In genomic region chr4:135949475-135949874, GRCm38 (mm10) we compare ENCODE assay signal across 9 mouse cellular contexts. TPM values are rescaled to one million over a fixed set of nuclear protein-coding genes. Genes with fewer than 3 reads are reported as not detected.
DNase-seq lines count a peak whose midpoint lies in the region; ATAC-seq lines count a peak whose summit lies in the region.
"Had no signal": no experiment of that assay in that cellular context is flagged by ENCODE, and none has a peak within 500 bp of the region (broad histone marks: within the 10 kb centered on the region; RNA-seq: fewer than 3 reads in every experiment).

No protein-coding gene starts in this region.

- DNase-seq in heart, adult 8-10 months (ENCODE audit: low spot score): peak; percentile 49
- DNase-seq in heart, adult 9 months (ENCODE audit: low spot score in 2 of 2): no peak
- peak; percentile 56 for DNase-seq in retina, postnatal 1 day
- no peak for DNase-seq in retina, embryonic 14.5 days (ENCODE audit: low spot score)
- DNase-seq in kidney, postnatal 36 days: peak; percentile 54 to 68
- DNase-seq in right cerebral cortex, postnatal 4 days: no peak
- DNase-seq in cerebellum, adult 9-10 months: no peak
- DNase-seq: gastrocnemius, postnatal 10 days had no signal

- ATAC-seq in erythroblast, adult 5-6 weeks (replicated peaks; ENCODE audit: low FRiP score, poor library complexity, severe bottlenecking): no peak

RNA-seq across cellular contexts. Expression of gene Hmgcl, which starts 3.2 kb away (rescaled TPM):
- 10 to 100 TPM; 83.3 to 91.3 (median 85.0) TPM for total RNA-seq in heart, adult 8-10 months (2022)
- 17.3 and 45.4 TPM in 2 replicates for total RNA-seq in erythroblast, adult 5-6 weeks (2015; ENCODE audit: low replicate concordance)
- 15.6 and 15.8 TPM in 2 replicates for total RNA-seq in erythroblast, adult 5-6 weeks (2017; ENCODE audit: low replicate concordance)

RNA-seq across cellular contexts. Expression of gene Gale, which starts 14.1 kb away (rescaled TPM):
- total RNA-seq in heart, adult 8-10 months (2022): 1 to 10 TPM; 1.2 to 3.2 (median 1.6) TPM
- 2.3 and 7.9 TPM in 2 replicates for total RNA-seq in erythroblast, adult 5-6 weeks (2015; ENCODE audit: low replicate concordance)
- total RNA-seq in erythroblast, adult 5-6 weeks (2017; ENCODE audit: low replicate concordance): 2.3 and 4.2 TPM in 2 replicates

RNA-seq across cellular contexts. Expression of gene Lypla2, which starts 23.0 kb away (rescaled TPM):
- total RNA-seq in heart, adult 8-10 months (2022): 10 to 100 TPM; 32.5 to 38.4 (median 35.9) TPM
- 14.6 and 25.2 TPM in 2 replicates for total RNA-seq in erythroblast, adult 5-6 weeks (2015; ENCODE audit: low replicate concordance)
- 4.5 and 6.1 TPM in 2 replicates for total RNA-seq in erythroblast, adult 5-6 weeks (2017; ENCODE audit: low replicate concordance)

RNA-seq across cellular contexts. Expression of gene Fuca1, which starts 28.9 kb away (rescaled TPM):
- total RNA-seq in heart, adult 8-10 months (2022): 10 to 100 TPM; 29.8 to 40.8 (median 34.6) TPM
- 9.2 and 15.2 TPM in 2 replicates for total RNA-seq in erythroblast, adult 5-6 weeks (2015; ENCODE audit: low replicate concordance)
- total RNA-seq in erythroblast, adult 5-6 weeks (2017; ENCODE audit: low replicate concordance): 29.4 and 31.6 TPM in 2 replicates

RNA-seq across cellular contexts. Expression of gene Pithd1, which starts 37.6 kb away (rescaled TPM):
- 10 to 100 TPM; 20.8 to 23.4 (median 21.6) TPM for total RNA-seq in heart, adult 8-10 months (2022)
- total RNA-seq in erythroblast, adult 5-6 weeks (2015; ENCODE audit: low replicate concordance): 24.4 and 34.5 TPM in 2 replicates
- 72.0 and 131 TPM in 2 replicates for total RNA-seq in erythroblast, adult 5-6 weeks (2017; ENCODE audit: low replicate concordance)

Comparison
In these comparisons a context has a peak if more than half of its experiments do, and no peak if none do; other contexts are left out.
1. DNase-seq: peak in heart, adult 8-10 months (single experiment), retina, postnatal 1 day (single experiment) and kidney, postnatal 36 days (2 of 2); none in heart, adult 9 months (0 of 2), retina, embryonic 14.5 days (single experiment), right cerebral cortex, postnatal 4 days (single experiment) and cerebellum, adult 9-10 months (single experiment).